Mouse (Mus musculus) liver, embryonic 11.5 days (tissue): ENCODE results near the gene Tmod2. TPM values are rescaled to one million over a fixed set of nuclear protein-coding genes. Genes with fewer than 3 reads are reported as not detected.

ENCODE experiments used
- ATAC-seq: fragments of 200-750 bp; cut with Nextera tagmentation; replicated peaks from 2 replicates; pipeline ENCODE4 v1.8.0; 2017; ENCODE audit warnings: moderate number of reproducible peaks, mild to moderate bottlenecking, moderate TSS enrichment, moderate library complexity; ENCODE audit not compliant: low FRiP score
- DNase-seq: peaks from one replicate; pipeline ENCODE4 v3.0.0-alpha.2; 2017; ENCODE audit warnings: low spot score
- H3K27ac ChIP-seq: fragments of 300-500 bp; sonication (generic); 2 replicates; pipeline ENCODE4 v1.5.1; 2014; ENCODE audit warnings: mild to moderate bottlenecking, low read depth, low read length, control low read depth
- H3K27me3 ChIP-seq: fragments of 300-500 bp; sonication (generic); replicated peaks from 2 replicates; pipeline ENCODE4 v1.6.1; 2014; ENCODE audit warnings: low read length, mixed read lengths; ENCODE audit not compliant: control insufficient read depth, insufficient read depth
- H3K36me3 ChIP-seq: fragments of 300-500 bp; sonication (generic); 2 replicates; pipeline ENCODE4 v1.6.1; 2014; ENCODE audit warnings: mild to moderate bottlenecking, low read length, moderate library complexity, mixed read lengths; ENCODE audit not compliant: control insufficient read depth, insufficient read depth
- H3K4me1 ChIP-seq: fragments of 300-500 bp; sonication (generic); replicated peaks from 2 replicates; pipeline ENCODE4 v1.6.1; 2014; ENCODE audit warnings: low read length, mixed read lengths; ENCODE audit not compliant: control insufficient read depth, insufficient read depth
- H3K4me2 ChIP-seq: fragments of 300-500 bp; sonication (generic); 2 replicates; pipeline ENCODE4 v1.6.1; 2014; ENCODE audit warnings: mild to moderate bottlenecking, control low read depth, moderate library complexity
- H3K4me3 ChIP-seq: fragments of 300-500 bp; sonication (generic); 2 replicates; pipeline ENCODE4 v1.5.1; 2014; ENCODE audit warnings: low read depth, low read length, control low read depth
- H3K9ac ChIP-seq: fragments of 300-500 bp; sonication (generic); 2 replicates; pipeline ENCODE4 v1.6.1; 2014; ENCODE audit warnings: low read depth, low read length, control low read depth
- H3K9me3 ChIP-seq: fragments of 300-500 bp; sonication (generic); 2 replicates; pipeline ENCODE4 v1.6.1; 2016; ENCODE audit warnings: low read length, inconsistent platforms, mixed read lengths; ENCODE audit not compliant: control insufficient read depth
- WGBS: fragments of 180-500 bp; shearing (Covaris S2); extraction: QIAGEN DNeasy Blood & Tissue Kit; methylation state at CpG from one replicate; pipeline ENCODE4 v1.1.7; 2014; 5-methylcytosine and 5-hydroxymethylcytosine counted together
- polyA plus RNA-seq: library from polyadenylated mRNA; unstranded; fragments of >200 nt; fragmentation: Nextera tagmentation; extraction: Ambion mirVana; gene quantifications from 2 replicates; pipeline ENCODE4 v1.2.1, GENCODE M21; 2014

The Tmod2 gene
- polyA plus RNA-seq, 1 experiment from 2014 or later, result 3.1 TPM

GRCm38 (mm10) chr9:75616560-75616959 is 5.4 kb upstream of the Tmod2 start:
- DNase-seq (no peak), ATAC-seq (no peak)
- no peak overlapping the region for H3K9ac ChIP-seq
- peaks cover 3% of the 10 kb centered on the region for H3K27me3 ChIP-seq
- H3K4me3 ChIP-seq, result no peak overlapping the region
- H3K9me3 ChIP-seq, result no peaks in the 10 kb centered on the region
- 64% methylated on average over 3 of the region's 3 CpGs for WGBS
- no peak overlapping the region for H3K27ac ChIP-seq
- H3K36me3 ChIP-seq, result no peaks in the 10 kb centered on the region
- no peaks in the 10 kb centered on the region for H3K4me1 ChIP-seq
- no peak overlapping the region for H3K4me2 ChIP-seq

DNA sequence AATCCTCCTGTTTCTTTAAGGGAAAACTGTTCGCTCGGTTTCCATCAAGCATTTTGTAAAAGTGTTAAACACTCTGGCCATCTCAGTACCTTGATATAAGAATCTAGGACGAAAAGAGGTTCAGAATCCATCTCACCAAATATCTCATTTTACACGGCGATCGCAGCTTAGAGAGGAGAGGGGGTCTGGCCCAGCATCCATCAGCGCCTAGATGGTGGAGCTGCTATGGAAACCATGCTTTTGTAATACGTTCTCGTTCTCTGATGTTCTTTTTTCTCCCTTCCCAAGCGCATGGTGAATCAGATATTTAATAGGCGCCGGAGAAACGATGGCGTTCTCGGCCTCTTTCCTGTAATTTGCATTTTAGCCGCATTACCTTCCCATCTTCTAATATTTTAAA is 1.2 kb downstream of the Tmod2 start:
- no peaks in the 10 kb centered on the region for H3K9me3 ChIP-seq
- ATAC-seq (no peak), DNase-seq (no peak)
- no peak overlapping the region for H3K9ac ChIP-seq
- H3K27ac ChIP-seq, result no peak overlapping the region
- 34% methylated on average over 16 of the region's 16 CpGs for WGBS
- H3K4me1 ChIP-seq, result 0 out of 2 replicates have a peak, but pooled peaks cover 3% of the 10 kb centered on the region
- peak overlapping the region; percentile 81 for H3K4me2 ChIP-seq
- no peak overlapping the region for H3K4me3 ChIP-seq
- no peaks in the 10 kb centered on the region for H3K36me3 ChIP-seq
- H3K27me3 ChIP-seq, result peaks cover 25% of the 10 kb centered on the region

- DNase-seq, result no peak
- H3K4me1 ChIP-seq, result 0 out of 2 replicates have a peak, but pooled peaks cover 3% of the 10 kb centered on the region
- H3K27ac ChIP-seq, result no peak overlapping the region
- no peak overlapping the region for H3K9ac ChIP-seq
- H3K4me3 ChIP-seq, result no peak overlapping the region
- H3K9me3 ChIP-seq, result no peaks in the 10 kb centered on the region
- H3K4me2 ChIP-seq, result no peak overlapping the region
- no peaks in the 10 kb centered on the region for H3K36me3 ChIP-seq
- ATAC-seq, result no peak
- 33% methylated on average over 1 of the region's 1 CpGs for WGBS
- H3K27me3 ChIP-seq, result peaks cover 25% of the 10 kb centered on the region
Measured at GRCm38 (mm10) chr9:75609505-75609904, 1.6 kb downstream of the Tmod2 start.

GRCm38 (mm10) chr9:75607496-75607895 is 3.6 kb downstream of the Tmod2 start:
- DNase-seq, result no peak
- Histone ChIP-seq H3K4me1 (0 out of 2 replicates have a peak, but pooled peaks cover 3% of the 10 kb centered on the region), H3K27me3 (peaks cover 25% of the 10 kb centered on the region), H3K4me3 (no peak overlapping the region), H3K36me3 (no peaks in the 10 kb centered on the region), H3K9me3 (no peaks in the 10 kb centered on the region), H3K4me2 (no peak overlapping the region), H3K9ac (no peak overlapping the region), H3K27ac (no peak overlapping the region)
- 86% methylated on average over 4 of the region's 4 CpGs for WGBS
- ATAC-seq, result no peak

- Histone ChIP-seq H3K4me1 (no peaks in the 10 kb centered on the region), H3K36me3 (no peaks in the 10 kb centered on the region), H3K4me3 (no peak overlapping the region), H3K9me3 (no peaks in the 10 kb centered on the region), H3K27me3 (no peaks in the 10 kb centered on the region), H3K9ac (no peak overlapping the region), H3K27ac (no peak overlapping the region), H3K4me2 (no peak overlapping the region; the same call in 1 of the 2 replicates)
- WGBS, result 28% methylated on average over 12 of the region's 12 CpGs
- ATAC-seq, result no peak
- DNase-seq, result no peak
Measured at GRCm38 (mm10) chr9:75601510-75601909, 9.6 kb downstream of the Tmod2 start.

GRCm38 (mm10) chr9:75600166-75600934 is 10.8 kb downstream of the Tmod2 start:
- Histone ChIP-seq H3K4me1 (no peaks in the 10 kb centered on the region), H3K9ac (no peak overlapping the region), H3K36me3 (no peaks in the 10 kb centered on the region), H3K4me3 (no peak overlapping the region), H3K27ac (no peak overlapping the region), H3K4me2 (no peak overlapping the region), H3K9me3 (no peaks in the 10 kb centered on the region), H3K27me3 (no peaks in the 10 kb centered on the region)
- ATAC-seq (no peak), DNase-seq (no peak)
- 69% methylated on average over 7 of the region's 7 CpGs for WGBS

- Histone ChIP-seq H3K4me2 (no peak overlapping the region), H3K4me1 (no peaks in the 10 kb centered on the region), H3K36me3 (no peaks in the 10 kb centered on the region), H3K27ac (no peak overlapping the region), H3K4me3 (no peak overlapping the region), H3K9me3 (no peaks in the 10 kb centered on the region), H3K27me3 (no peaks in the 10 kb centered on the region), H3K9ac (no peak overlapping the region)
- no peak for ATAC-seq
- no peak for DNase-seq
- WGBS, result 61% methylated on average over 5 of the region's 5 CpGs
Measured at GRCm38 (mm10) chr9:75599191-75599841, 11.8 kb downstream of the Tmod2 start.

- Histone ChIP-seq H3K4me3 (no peak overlapping the region), H3K4me1 (no peaks in the 10 kb centered on the region), H3K4me2 (no peak overlapping the region), H3K36me3 (no peaks in the 10 kb centered on the region), H3K27me3 (no peaks in the 10 kb centered on the region), H3K27ac (no peak overlapping the region), H3K9me3 (no peaks in the 10 kb centered on the region), H3K9ac (no peak overlapping the region)
- ATAC-seq, result no peak
- 87% methylated on average over 4 of the region's 4 CpGs for WGBS
- DNase-seq, result no peak
Measured at GRCm38 (mm10) chr9:75597596-75597995, 13.5 kb downstream of the Tmod2 start.

- WGBS, result 80% methylated on average over 13 of the region's 13 CpGs
- DNase-seq, result no peak
- Histone ChIP-seq H3K9me3 (no peaks in the 10 kb centered on the region), H3K27me3 (no peaks in the 10 kb centered on the region), H3K4me2 (no peak overlapping the region), H3K4me1 (no peaks in the 10 kb centered on the region), H3K4me3 (no peak overlapping the region), H3K36me3 (no peaks in the 10 kb centered on the region), H3K27ac (no peak overlapping the region), H3K9ac (no peak overlapping the region)
- no peak for ATAC-seq
Measured at GRCm38 (mm10) chr9:75597036-75597435, 14.1 kb downstream of the Tmod2 start.
